Mouse (Mus musculus): ENCODE measurements at regions not wholly inside any gene's neighbourhood (a gene's known extent, or its start where the extent isn't known, plus 50 kb on each side); places are given as distances from the start of the nearest gene placed in this dataset.

DNA sequence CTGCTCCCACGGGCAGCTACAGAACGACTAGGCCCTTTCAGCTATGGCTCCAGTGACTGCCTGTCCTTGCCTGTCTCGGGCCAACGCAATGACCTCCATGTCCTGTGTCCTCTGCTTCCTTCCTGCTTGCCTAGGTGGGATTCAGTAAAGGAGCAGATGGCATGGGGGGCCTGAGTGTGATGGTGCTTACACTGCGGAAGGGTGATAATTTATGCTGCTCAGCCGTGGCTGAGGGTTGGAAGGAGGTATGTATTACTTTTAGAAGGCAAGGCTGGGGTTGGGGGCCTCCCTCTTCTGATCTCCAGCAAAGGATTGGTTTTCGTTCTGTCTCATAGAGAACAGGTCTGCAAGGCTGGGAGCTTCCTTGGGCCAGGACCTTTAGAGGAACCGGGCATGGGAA is 124.6 kb upstream of the Zc3h12a start:
- no peaks in the 10 kb centered on the region for H3K9me3 ChIP-seq (ENCODE audit: low read length)
- H3K4me1 ChIP-seq (replicated peaks; ENCODE audit: low read depth, low read length), result peaks cover 17% of the 10 kb centered on the region
- no peak for TF ChIP-seq NANOG (IDR thresholded peaks at IDR 0.05; ENCODE audit: borderline replicate concordance, low read length)
- no peak for TF ChIP-seq POU5F1 (IDR thresholded peaks at IDR 0.05; ENCODE audit: borderline replicate concordance, low read length)
- TF ChIP-seq CTCF (conservative IDR thresholded peaks at IDR 0.05; ENCODE audit: low read length), result no peak
- peaks cover 32% of the 10 kb centered on the region for H3K27me3 ChIP-seq (ENCODE audit: insufficient read depth, low read length)
- H3K36me3 ChIP-seq (ENCODE audit: insufficient read depth, low read length), result no peaks in the 10 kb centered on the region
- H3K4me3 ChIP-seq (replicated peaks; ENCODE audit: low read length), result no peak overlapping the region

DNA sequence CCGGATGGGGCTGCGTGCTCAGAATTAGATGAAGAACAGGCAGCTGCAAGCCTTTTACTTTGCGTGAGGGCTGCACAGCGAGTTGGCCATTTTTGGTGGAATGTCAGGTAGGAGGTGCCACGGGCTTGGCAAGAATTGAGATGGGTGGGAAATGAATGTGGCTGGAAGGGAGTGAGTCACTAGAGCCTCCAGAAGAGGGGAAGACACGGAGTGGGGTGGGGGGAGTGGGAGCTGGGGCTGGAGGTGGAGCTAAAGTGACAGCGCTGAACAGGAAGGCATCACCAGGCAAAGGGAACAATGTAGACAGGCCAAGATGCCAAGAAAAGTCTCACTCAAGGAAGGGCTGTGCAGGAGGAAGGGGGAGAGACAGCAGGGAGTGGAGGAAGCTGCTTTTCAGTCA is 121.4 kb upstream of the Zc3h12a start:
- TF ChIP-seq NANOG (IDR thresholded peaks at IDR 0.05; ENCODE audit: borderline replicate concordance, low read length) (no peak), POU5F1 (IDR thresholded peaks at IDR 0.05; ENCODE audit: borderline replicate concordance, low read length) (no peak), CTCF (conservative IDR thresholded peaks at IDR 0.05; ENCODE audit: low read length) (no peak)
- H3K36me3 ChIP-seq (ENCODE audit: insufficient read depth, low read length), result no peaks in the 10 kb centered on the region
- H3K9me3 ChIP-seq (ENCODE audit: low read length), result peaks cover 7% of the 10 kb centered on the region
- H3K4me1 ChIP-seq (replicated peaks; ENCODE audit: low read depth, low read length), result peaks cover 17% of the 10 kb centered on the region
- H3K4me3 ChIP-seq (replicated peaks; ENCODE audit: low read length), result no peak overlapping the region
- H3K27me3 ChIP-seq (ENCODE audit: insufficient read depth, low read length), result peaks cover 16% of the 10 kb centered on the region; the same call in 1 of the 2 replicates

DNA sequence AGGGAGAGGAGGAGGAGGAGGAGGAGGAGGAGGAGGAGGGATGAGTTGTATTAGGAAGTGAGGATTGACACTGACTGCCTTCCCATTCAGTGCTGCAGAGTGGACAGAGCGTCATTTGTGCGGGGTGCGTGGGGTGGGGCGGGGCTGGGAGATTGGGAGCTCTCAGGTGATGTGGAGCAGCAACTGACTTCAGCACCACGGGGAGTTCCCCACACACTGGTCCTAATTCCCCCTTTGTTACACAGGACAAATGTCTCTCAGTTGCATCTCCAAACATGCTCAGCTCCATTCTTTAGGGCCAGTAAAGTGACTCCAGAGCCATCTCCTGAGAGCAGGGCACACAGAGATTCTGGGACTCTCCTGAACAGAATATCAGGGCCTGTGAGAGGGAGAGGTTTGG is 118.5 kb upstream of the Zc3h12a start:
- no peak overlapping the region for H3K4me3 ChIP-seq (replicated peaks; ENCODE audit: low read length)
- no peaks in the 10 kb centered on the region for H3K36me3 ChIP-seq (ENCODE audit: insufficient read depth, low read length)
- H3K9me3 ChIP-seq (ENCODE audit: low read length), result peaks cover 7% of the 10 kb centered on the region
- TF ChIP-seq POU5F1 (IDR thresholded peaks at IDR 0.05; ENCODE audit: borderline replicate concordance, low read length), result no peak
- no peak for TF ChIP-seq CTCF (conservative IDR thresholded peaks at IDR 0.05; ENCODE audit: low read length)
- TF ChIP-seq NANOG (IDR thresholded peaks at IDR 0.05; ENCODE audit: borderline replicate concordance, low read length), result no peak
- peaks cover 33% of the 10 kb centered on the region for H3K27me3 ChIP-seq (ENCODE audit: insufficient read depth, low read length)
- peaks cover 15% of the 10 kb centered on the region for H3K4me1 ChIP-seq (replicated peaks; ENCODE audit: low read depth, low read length)

DNA sequence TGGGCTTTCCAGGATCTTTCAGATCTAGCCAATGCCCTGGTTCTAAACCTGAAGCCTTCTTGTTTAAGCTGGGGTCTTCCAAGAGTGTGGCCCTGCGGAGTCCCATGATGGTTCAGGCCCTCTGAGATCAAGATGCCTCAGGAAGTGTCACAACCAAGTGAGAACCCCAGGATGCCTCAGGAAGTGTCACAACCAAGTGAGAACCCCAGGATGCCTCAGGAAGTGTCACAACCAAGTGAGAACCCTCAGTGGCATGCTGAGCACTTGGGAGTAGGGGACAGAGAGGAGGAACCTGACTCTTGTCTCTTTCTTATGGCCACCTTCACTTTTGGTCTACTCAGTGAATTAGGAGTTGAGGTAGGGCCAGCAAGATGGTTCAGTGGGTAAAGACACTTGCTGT is 114.9 kb upstream of the Zc3h12a start:
- peaks cover 46% of the 10 kb centered on the region for H3K27me3 ChIP-seq (ENCODE audit: insufficient read depth, low read length)
- peaks cover 15% of the 10 kb centered on the region for H3K9me3 ChIP-seq (ENCODE audit: low read length)
- H3K4me1 ChIP-seq (replicated peaks; ENCODE audit: low read depth, low read length), result peaks cover 11% of the 10 kb centered on the region
- TF ChIP-seq NANOG (IDR thresholded peaks at IDR 0.05; ENCODE audit: borderline replicate concordance, low read length) (no peak), CTCF (conservative IDR thresholded peaks at IDR 0.05; ENCODE audit: low read length) (no peak), POU5F1 (IDR thresholded peaks at IDR 0.05; ENCODE audit: borderline replicate concordance, low read length) (no peak)
- H3K36me3 ChIP-seq (ENCODE audit: insufficient read depth, low read length), result no peaks in the 10 kb centered on the region
- no peak overlapping the region for H3K4me3 ChIP-seq (replicated peaks; ENCODE audit: low read length)

DNA sequence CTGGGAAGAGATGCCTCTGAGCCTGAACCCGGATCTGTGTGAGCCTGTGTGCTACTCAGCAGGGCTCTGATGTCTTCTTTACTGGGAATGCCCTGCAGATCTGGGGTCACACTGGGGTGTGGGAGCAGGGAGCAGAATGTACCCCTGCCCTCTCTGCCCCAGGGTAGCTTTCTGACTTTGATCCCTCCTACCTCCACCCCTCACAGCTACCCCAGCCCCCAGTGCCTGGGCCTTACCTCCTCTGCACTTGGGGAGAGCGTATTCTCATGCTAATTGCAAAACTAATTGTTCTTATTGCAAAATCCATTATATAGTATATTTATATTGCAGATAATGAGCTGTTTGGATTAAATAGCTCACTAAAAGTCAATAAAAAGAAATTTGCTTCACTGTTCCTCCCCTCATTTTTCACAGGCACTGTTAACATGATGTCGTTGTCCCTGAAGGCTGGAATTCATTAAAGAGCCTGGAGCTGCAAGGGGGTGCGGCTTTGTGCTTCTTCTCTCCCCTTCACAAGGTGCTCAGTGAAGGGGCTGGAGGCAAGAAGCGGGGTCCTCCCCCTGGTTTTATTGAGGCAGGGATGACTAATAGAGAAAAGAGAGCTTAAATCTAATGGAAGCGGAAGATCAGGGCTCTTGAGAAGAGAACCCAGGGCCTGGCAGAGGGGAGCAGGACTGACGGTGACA is 114.1 kb upstream of the Zc3h12a start:
- TF ChIP-seq CTCF (conservative IDR thresholded peaks at IDR 0.05; ENCODE audit: low read length), result no peak
- no peak for TF ChIP-seq POU5F1 (IDR thresholded peaks at IDR 0.05; ENCODE audit: borderline replicate concordance, low read length)
- TF ChIP-seq NANOG (IDR thresholded peaks at IDR 0.05; ENCODE audit: borderline replicate concordance, low read length), result no peak

DNA sequence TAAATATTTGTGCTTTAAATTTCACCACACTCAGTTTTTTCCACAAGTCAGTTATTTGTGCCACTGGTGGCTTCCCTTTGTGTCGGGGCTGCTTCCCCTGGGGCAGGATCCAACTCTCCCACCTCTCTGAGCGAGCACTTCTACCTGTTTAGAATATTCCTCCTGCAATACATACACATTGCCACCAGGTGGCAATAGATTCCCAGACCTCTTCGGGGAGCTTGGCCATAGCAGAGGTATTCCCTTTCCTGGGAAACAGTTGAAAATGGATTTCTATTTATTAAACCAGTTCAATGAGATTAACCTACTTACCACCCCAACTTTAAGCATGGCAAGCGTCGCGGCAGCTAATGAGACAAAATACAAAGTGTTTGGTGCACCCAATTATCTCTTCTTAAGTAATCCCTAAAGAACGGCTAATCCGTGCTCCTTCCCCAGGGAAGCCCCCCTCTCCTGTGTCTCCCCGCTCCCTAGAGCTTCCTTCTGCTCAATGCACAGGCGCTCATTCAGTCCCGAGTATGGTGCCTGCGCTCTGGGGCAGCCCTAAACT is 104.1 kb upstream of the Zc3h12a start:
- Histone ChIP-seq H3K27me3 (ENCODE audit: insufficient read depth, low read length) (peaks cover 18% of the 10 kb centered on the region), H3K36me3 (ENCODE audit: insufficient read depth, low read length) (no peaks in the 10 kb centered on the region), H3K4me1 (replicated peaks; ENCODE audit: low read depth, low read length) (peaks cover 23% of the 10 kb centered on the region), H3K9me3 (ENCODE audit: low read length) (0 out of 2 replicates have a peak, but pooled peaks cover 3% of the 10 kb centered on the region), H3K4me3 (replicated peaks; ENCODE audit: low read length) (no peak overlapping the region)
- TF ChIP-seq NANOG (IDR thresholded peaks at IDR 0.05; ENCODE audit: borderline replicate concordance, low read length) (no peak), CTCF (conservative IDR thresholded peaks at IDR 0.05; ENCODE audit: low read length) (peak; percentile 69)

More for the DNA sequence above, 114.1 kb upstream of the Zc3h12a start:
- H3K4me1 ChIP-seq (replicated peaks; ENCODE audit: low read depth, low read length), result peaks cover 11% of the 10 kb centered on the region
- H3K4me3 ChIP-seq (replicated peaks; ENCODE audit: low read length), result no peak overlapping the region
- H3K9me3 ChIP-seq (ENCODE audit: low read length), result peaks cover 13% of the 10 kb centered on the region
- peaks cover 40% of the 10 kb centered on the region for H3K27me3 ChIP-seq (ENCODE audit: insufficient read depth, low read length)
- H3K36me3 ChIP-seq (ENCODE audit: insufficient read depth, low read length), result no peaks in the 10 kb centered on the region

DNA sequence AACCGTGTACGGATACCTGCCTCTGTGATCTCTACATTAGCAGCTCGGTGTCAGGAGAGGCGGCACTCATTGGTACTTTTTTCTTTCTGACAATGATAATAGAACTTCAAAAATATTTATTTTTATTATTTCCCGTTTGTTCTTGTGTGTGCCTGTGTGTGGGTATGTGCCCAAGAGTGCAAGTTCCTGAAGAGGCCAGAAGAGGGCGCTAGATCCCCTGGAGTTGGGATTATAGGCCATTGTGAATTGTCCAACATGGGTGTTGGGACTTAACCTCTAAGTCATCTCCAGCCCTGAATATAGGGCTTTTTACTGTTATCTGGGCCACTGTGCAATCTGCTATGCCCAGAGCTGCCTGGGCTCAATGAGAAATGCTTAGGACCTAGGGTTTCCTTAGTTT is 99.6 kb upstream of the Zc3h12a start:
- no peak overlapping the region for H3K4me3 ChIP-seq (replicated peaks; ENCODE audit: low read length)
- H3K36me3 ChIP-seq (ENCODE audit: insufficient read depth, low read length), result no peaks in the 10 kb centered on the region
- peaks cover 22% of the 10 kb centered on the region for H3K27me3 ChIP-seq (ENCODE audit: insufficient read depth, low read length)
- TF ChIP-seq POU5F1 (IDR thresholded peaks at IDR 0.05; ENCODE audit: borderline replicate concordance, low read length), result no peak
- no peak for TF ChIP-seq NANOG (IDR thresholded peaks at IDR 0.05; ENCODE audit: borderline replicate concordance, low read length)
- peak; percentile 77 for TF ChIP-seq CTCF (conservative IDR thresholded peaks at IDR 0.05; ENCODE audit: low read length)
- H3K9me3 ChIP-seq (ENCODE audit: low read length), result 0 out of 2 replicates have a peak, but pooled peaks cover 3% of the 10 kb centered on the region
- peaks cover 51% of the 10 kb centered on the region for H3K4me1 ChIP-seq (replicated peaks; ENCODE audit: low read depth, low read length)

DNA sequence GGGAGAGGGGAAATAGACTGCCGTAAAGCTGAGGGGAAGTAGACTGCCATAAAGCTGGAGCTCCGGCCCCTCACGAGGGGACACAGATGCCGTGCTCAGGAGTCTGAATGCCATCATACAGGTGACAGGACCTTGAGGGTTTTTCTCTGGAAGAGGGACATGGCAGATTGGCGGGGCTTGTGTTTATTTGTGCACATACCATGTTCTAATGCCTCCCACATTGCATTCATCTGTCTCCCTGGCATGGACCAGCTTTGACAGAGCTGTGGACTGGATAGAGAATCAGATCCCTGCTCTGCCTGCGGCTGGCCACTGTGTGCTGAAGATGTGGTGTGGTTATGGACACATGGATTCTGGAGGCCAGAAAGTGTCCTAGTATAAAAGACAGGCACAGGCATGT is 95.3 kb upstream of the Zc3h12a start:
- H3K27me3 ChIP-seq (ENCODE audit: insufficient read depth, low read length), result peaks cover 7% of the 10 kb centered on the region; the same call in 1 of the 2 replicates
- 0 out of 2 replicates have a peak, but pooled peaks cover 3% of the 10 kb centered on the region for H3K9me3 ChIP-seq (ENCODE audit: low read length)
- H3K4me1 ChIP-seq (replicated peaks; ENCODE audit: low read depth, low read length), result peaks cover 67% of the 10 kb centered on the region
- no peaks in the 10 kb centered on the region for H3K36me3 ChIP-seq (ENCODE audit: insufficient read depth, low read length)
- TF ChIP-seq CTCF (conservative IDR thresholded peaks at IDR 0.05; ENCODE audit: low read length), result no peak
- TF ChIP-seq NANOG (IDR thresholded peaks at IDR 0.05; ENCODE audit: borderline replicate concordance, low read length), result no peak
- TF ChIP-seq POU5F1 (IDR thresholded peaks at IDR 0.05; ENCODE audit: borderline replicate concordance, low read length), result no peak
- no peak overlapping the region for H3K4me3 ChIP-seq (replicated peaks; ENCODE audit: low read length)

Data from E14TG2a.4 (cell line).